Mouse (Mus musculus) ES-E14 (cell line): ENCODE data around the gene Kif13a.

ENCODE experiments used
- HCFC1 ChIP-seq: IDR thresholded peaks from 2 replicates; pipeline ENCODE4 v1.6.1; 2012; ENCODE audit warnings: low read length, inconsistent platforms, borderline replicate concordance; ENCODE audit not compliant: insufficient read depth
- MAFK ChIP-seq: IDR thresholded peaks from 2 replicates; pipeline ENCODE4 v1.6.1; 2014; ENCODE audit warnings: mild to moderate bottlenecking, low read depth, low read length, inconsistent platforms; ENCODE audit not compliant: insufficient read depth
- ZC3H11A ChIP-seq: IDR thresholded peaks from 2 replicates; pipeline ENCODE4 v1.6.1; 2012; ENCODE audit warnings: low read depth, mild to moderate bottlenecking, inconsistent platforms, low read length, borderline replicate concordance

GRCm38 (mm10) chr13:46798156-46798555, 131.5 kb downstream of the Kif13a start:
- TF ChIP-seq HCFC1: no peak
- TF ChIP-seq MAFK: no peak
- no peak for TF ChIP-seq ZC3H11A
